Mouse (Mus musculus): ENCODE data around the gene Lrrc4.

DNA sequence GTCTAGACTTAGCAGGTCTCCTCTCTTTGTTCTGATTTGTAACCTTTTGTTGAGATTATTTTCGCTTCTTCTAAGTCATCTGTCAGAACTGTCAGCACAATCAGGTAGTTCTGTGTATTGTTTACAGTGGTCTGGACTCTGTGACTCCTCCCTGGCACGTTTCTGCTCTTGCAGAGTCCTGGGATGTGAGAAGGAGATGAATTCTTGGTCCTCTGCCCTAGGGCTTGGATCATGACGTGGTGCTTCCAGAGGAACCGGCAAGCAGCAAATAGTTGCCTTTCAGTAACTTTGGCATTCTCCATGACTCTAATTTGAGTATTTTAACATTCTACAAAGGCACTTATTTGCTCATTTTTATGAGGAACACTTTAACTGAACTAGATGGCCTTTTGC, 113.7 kb downstream of the Lrrc4 start:
- TF ChIP-seq POLR2A (IDR thresholded peaks at IDR 0.05; ENCODE audit: low read depth, low read length) = no peak
- TF ChIP-seq CTCF (IDR thresholded peaks at IDR 0.05; ENCODE audit: extremely low read depth, insufficient read depth, insufficient read length, insufficient replicate concordance) = no peak
